Mouse (Mus musculus) neural tube, embryonic 14.5 days (tissue): ENCODE measurements around the gene Mzf1. TPM values are rescaled to one million over a fixed set of nuclear protein-coding genes. Genes with fewer than 3 reads are reported as not detected.

Source experiments
- ATAC-seq: fragments of 200-750 bp; cut with Nextera tagmentation; 2 replicates; pipeline ENCODE4 v1.8.0; 2017; ENCODE audit warnings: low read depth, mild to moderate bottlenecking, moderate TSS enrichment, moderate library complexity
- H3K27ac ChIP-seq: fragments of 300-500 bp; sonication (generic); 2 replicates; pipeline ENCODE4 v1.5.1; 2014; ENCODE audit warnings: low read depth, mild to moderate bottlenecking, control low read depth, low read length, moderate library complexity, mixed read lengths
- H3K27me3 ChIP-seq: fragments of 300-500 bp; sonication (generic); 2 replicates; pipeline ENCODE4 v1.6.1; 2014; ENCODE audit warnings: low read length; ENCODE audit not compliant: control insufficient read depth, insufficient read depth
- H3K36me3 ChIP-seq: fragments of 300-500 bp; sonication (generic); 2 replicates; pipeline ENCODE4 v1.6.1; 2014; ENCODE audit warnings: low read length, mixed read lengths; ENCODE audit not compliant: control insufficient read depth, insufficient read depth
- H3K4me1 ChIP-seq: fragments of 300-500 bp; sonication (generic); 2 replicates; pipeline ENCODE4 v1.6.1; 2014; ENCODE audit warnings: low read length; ENCODE audit not compliant: control insufficient read depth, insufficient read depth
- H3K4me2 ChIP-seq: fragments of 300-500 bp; sonication (generic); 2 replicates; pipeline ENCODE4 v1.6.1; 2014; ENCODE audit warnings: mild to moderate bottlenecking, low read depth, low read length, control low read depth
- H3K4me3 ChIP-seq: fragments of 300-500 bp; sonication (generic); 2 replicates; pipeline ENCODE4 v1.5.1; 2014; ENCODE audit warnings: low read depth, low read length, control low read depth, mixed read lengths
- H3K9ac ChIP-seq: fragments of 300-500 bp; sonication (generic); replicated peaks from 2 replicates; pipeline ENCODE4 v1.6.1; 2014; ENCODE audit warnings: low read depth, mild to moderate bottlenecking, control low read depth, low read length, mixed read lengths
- H3K9me3 ChIP-seq: fragments of 300-500 bp; sonication (generic); 2 replicates; pipeline ENCODE4 v1.6.1; 2016; ENCODE audit warnings: low read length; ENCODE audit not compliant: control insufficient read depth
- WGBS: fragments of 180-500 bp; shearing (Covaris S2); extraction: QIAGEN DNeasy Blood & Tissue Kit; methylation state at CpG from one replicate; pipeline ENCODE4 v1.1.7; 2014; 5-methylcytosine and 5-hydroxymethylcytosine counted together
- polyA plus RNA-seq: library from polyadenylated mRNA; unstranded; fragments of >200 nt; fragmentation: Nextera tagmentation; extraction: Ambion mirVana; gene quantifications from 2 replicates; pipeline ENCODE4 v1.2.1, GENCODE M21; 2014

Gene Mzf1
- polyA plus RNA-seq, 1 experiment from 2014 or later, result 9.0 TPM

- H3K27me3 ChIP-seq, result no peaks in the 10 kb centered on the region
- no peak overlapping the region for H3K4me3 ChIP-seq
- H3K36me3 ChIP-seq, result peaks cover 72% of the 10 kb centered on the region
- H3K4me2 ChIP-seq, result no peak overlapping the region
- H3K4me1 ChIP-seq, result peaks cover 20% of the 10 kb centered on the region
- 80% methylated on average over 5 of the region's 5 CpGs for WGBS
- no peaks in the 10 kb centered on the region for H3K9me3 ChIP-seq
- H3K9ac ChIP-seq, result no peak overlapping the region
- H3K27ac ChIP-seq, result no peak overlapping the region
- no peak for ATAC-seq
Observed at GRCm38 (mm10) chr7:13031069-13031468, 23.5 kb downstream of the Mzf1 start.

GRCm38 (mm10) chr7:13028986-13029385 is 25.6 kb downstream of the Mzf1 start:
- Histone ChIP-seq H3K4me3 (no peak overlapping the region), H3K27ac (no peak overlapping the region), H3K9ac (no peak overlapping the region), H3K9me3 (no peaks in the 10 kb centered on the region), H3K36me3 (peaks cover 63% of the 10 kb centered on the region), H3K27me3 (no peaks in the 10 kb centered on the region), H3K4me2 (no peak overlapping the region), H3K4me1 (peaks cover 26% of the 10 kb centered on the region)
- WGBS, result 92% methylated on average over 4 of the region's 4 CpGs
- ATAC-seq, result no peak

- Histone ChIP-seq H3K4me2 (peak overlapping the region; percentile 87), H3K36me3 (peaks cover 47% of the 10 kb centered on the region), H3K9me3 (no peaks in the 10 kb centered on the region), H3K27me3 (no peaks in the 10 kb centered on the region), H3K4me3 (peak overlapping the region; percentile 74), H3K4me1 (peaks cover 18% of the 10 kb centered on the region), H3K9ac (peak overlapping the region; percentile 93), H3K27ac (no peak overlapping the region)
- no peak for ATAC-seq
- 30% methylated on average over 4 of the region's 4 CpGs for WGBS
Observed at GRCm38 (mm10) chr7:13025511-13026112, 29.0 kb downstream of the Mzf1 start.

GRCm38 (mm10) chr7:13024805-13025204 is 29.8 kb downstream of the Mzf1 start:
- Histone ChIP-seq H3K27me3 (no peaks in the 10 kb centered on the region), H3K4me3 (peak overlapping the region; percentile 74), H3K4me2 (peak overlapping the region; percentile 87), H3K36me3 (peaks cover 38% of the 10 kb centered on the region), H3K4me1 (peaks cover 18% of the 10 kb centered on the region), H3K9ac (peak overlapping the region; percentile 93), H3K27ac (peak overlapping the region; percentile 98), H3K9me3 (no peaks in the 10 kb centered on the region)
- under 1% methylated on average over 36 of the region's 44 CpGs for whole genome bisulfite sequencing
- ATAC-seq, result peak; percentile 64

- Histone ChIP-seq H3K4me2 (peak overlapping the region; percentile 87), H3K9ac (peak overlapping the region; percentile 93), H3K4me1 (peaks cover 18% of the 10 kb centered on the region), H3K36me3 (peaks cover 32% of the 10 kb centered on the region), H3K27me3 (no peaks in the 10 kb centered on the region), H3K27ac (peak overlapping the region; percentile 98), H3K9me3 (no peaks in the 10 kb centered on the region), H3K4me3 (peak overlapping the region; percentile 74)
- under 1% methylated on average over 88 of the region's 95 CpGs for WGBS
- ATAC-seq, result peak; percentile 88
Observed at GRCm38 (mm10) chr7:13023928-13024731, 30.4 kb downstream of the Mzf1 start.

- Histone ChIP-seq H3K27ac (peak overlapping the region; percentile 98), H3K9me3 (no peaks in the 10 kb centered on the region), H3K4me3 (peak overlapping the region; percentile 74), H3K4me2 (peak overlapping the region; percentile 87), H3K4me1 (peaks cover 18% of the 10 kb centered on the region), H3K27me3 (no peaks in the 10 kb centered on the region), H3K36me3 (peaks cover 20% of the 10 kb centered on the region), H3K9ac (peak overlapping the region; percentile 93)
- WGBS, result 4% methylated on average over 31 of the region's 31 CpGs
- ATAC-seq, result peak; percentile 23
Observed at GRCm38 (mm10) chr7:13022773-13023535, 31.6 kb downstream of the Mzf1 start.

- Histone ChIP-seq H3K9ac (no peak overlapping the region), H3K36me3 (no peaks in the 10 kb centered on the region), H3K9me3 (no peaks in the 10 kb centered on the region), H3K4me3 (no peak overlapping the region), H3K27ac (no peak overlapping the region), H3K27me3 (no peaks in the 10 kb centered on the region), H3K4me2 (no peak overlapping the region), H3K4me1 (peaks cover 5% of the 10 kb centered on the region; the same call in 1 of the 2 replicates)
- WGBS, result 84% methylated on average over 1 of the region's 1 CpGs
- no peak for ATAC-seq
Observed at GRCm38 (mm10) chr7:13015217-13015616, 39.3 kb downstream of the Mzf1 start.

GRCm38 (mm10) chr7:13014275-13014839 is 40.2 kb downstream of the Mzf1 start:
- no peaks in the 10 kb centered on the region for H3K27me3 ChIP-seq
- no peak for ATAC-seq
- no peaks in the 10 kb centered on the region for H3K9me3 ChIP-seq
- H3K36me3 ChIP-seq, result no peaks in the 10 kb centered on the region
- 36% methylated on average over 6 of the region's 6 CpGs for WGBS
- H3K9ac ChIP-seq, result no peak overlapping the region
- no peak overlapping the region for H3K4me2 ChIP-seq
- no peak overlapping the region for H3K27ac ChIP-seq
- H3K4me3 ChIP-seq, result no peak overlapping the region
- peaks cover 6% of the 10 kb centered on the region; the same call in 1 of the 2 replicates for H3K4me1 ChIP-seq
